Mouse (Mus musculus) T-helper 2 cell (primary cell): ENCODE data around the gene Ect2.

ENCODE experiments used
- in situ Hi-C: fragments of 300-600 bp; cut with MboI, MseI; formaldehyde crosslinking; loops from one replicate; pipeline ENCODE4 v1.15.1; 2025; ENCODE audit warnings: high pct_unique_total_duplicates

Ect2 gene

DNA sequence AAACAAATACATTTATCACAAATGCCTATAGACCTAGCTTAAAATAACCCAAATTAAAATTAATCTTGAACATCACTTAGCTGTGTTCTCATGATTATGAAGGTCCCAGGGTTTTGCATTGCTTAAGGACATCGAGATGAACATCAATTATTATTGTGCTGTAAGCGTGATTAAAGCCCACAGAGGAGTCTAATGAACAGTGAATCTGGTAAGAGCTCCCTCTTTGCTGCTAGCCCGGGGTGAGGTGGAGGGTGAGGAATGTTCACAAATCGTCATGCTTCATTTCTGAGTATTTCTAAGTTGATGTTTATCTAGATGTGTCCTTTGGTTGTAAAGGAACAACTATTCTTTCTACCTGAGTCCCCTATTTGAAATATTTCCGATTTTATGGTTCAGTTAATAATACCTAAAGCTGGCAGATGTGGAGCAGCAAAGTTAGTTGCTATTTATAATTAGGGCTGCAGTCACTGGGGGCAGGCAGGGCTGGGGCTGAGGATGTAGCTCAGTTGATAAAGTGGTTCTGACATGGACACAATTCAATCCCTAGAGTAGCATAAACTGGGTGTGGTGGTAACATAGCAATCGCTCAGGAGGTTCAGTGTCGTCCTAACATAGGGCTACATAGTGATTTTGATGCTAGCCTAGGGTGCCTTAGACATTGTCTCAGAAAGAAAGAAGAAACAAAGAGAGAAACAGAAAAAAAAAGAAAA lies 73.5 kb downstream of the Ect2 start:
- in situ Hi-C loops, result no loop called here

- in situ Hi-C loops, result no loop called here
Observed at GRCm38 (mm10) chr3:27073884-27074283, 79.8 kb downstream of the Ect2 start.

- in situ Hi-C loops, result no loop called here
Observed at GRCm38 (mm10) chr3:27071706-27072105, 82.0 kb downstream of the Ect2 start.

- in situ Hi-C loops, result no loop called here
Observed at GRCm38 (mm10) chr3:27070340-27070739, 83.3 kb downstream of the Ect2 start.

GRCm38 (mm10) chr3:27067206-27067605 lies 86.5 kb downstream of the Ect2 start:
- in situ Hi-C loops, result no loop called here

- in situ Hi-C loops, result no loop called here
Observed at GRCm38 (mm10) chr3:27064886-27065285, 88.8 kb downstream of the Ect2 start.

DNA sequence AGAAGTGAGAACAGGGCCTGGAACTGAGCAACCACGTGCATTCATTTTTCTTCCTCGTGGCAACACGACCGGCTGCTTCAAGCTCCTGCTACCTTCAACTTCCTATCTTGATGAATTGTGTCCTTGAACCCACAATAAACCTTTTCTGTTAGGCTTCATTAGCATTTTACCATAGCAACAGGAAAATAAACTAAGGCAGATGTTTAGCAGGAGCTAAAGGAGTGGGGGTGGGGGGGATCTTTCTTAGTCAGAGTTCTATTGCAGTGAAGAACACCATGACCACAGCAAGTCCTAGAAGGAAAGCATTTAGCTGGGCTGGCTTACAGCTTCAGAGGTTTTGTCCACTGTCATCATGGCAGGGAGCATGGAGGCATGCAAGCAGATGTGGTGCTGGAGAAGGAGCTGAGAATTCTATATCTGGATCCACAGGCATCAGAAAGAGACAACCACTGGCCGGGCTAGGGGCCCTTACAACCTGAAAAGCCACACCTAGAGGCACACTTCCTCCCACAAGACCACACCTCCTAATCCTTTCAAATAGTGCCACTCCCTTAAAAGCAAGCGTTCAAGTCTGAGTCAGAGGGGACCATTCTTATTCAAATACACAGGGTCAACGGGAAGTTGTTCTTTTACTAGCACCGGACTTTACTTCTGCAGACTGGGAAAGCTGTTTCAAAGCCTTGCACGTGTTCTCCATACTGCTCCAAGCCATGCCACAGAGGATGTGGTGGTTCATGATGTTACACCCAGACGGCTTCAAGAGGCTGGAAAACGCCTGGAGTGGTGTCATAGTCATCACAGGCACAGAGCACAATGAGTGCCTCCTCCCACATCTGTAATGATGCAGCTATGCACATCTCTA lies 90.0 kb downstream of the Ect2 start:
- in situ Hi-C loops, result no loop called here

DNA sequence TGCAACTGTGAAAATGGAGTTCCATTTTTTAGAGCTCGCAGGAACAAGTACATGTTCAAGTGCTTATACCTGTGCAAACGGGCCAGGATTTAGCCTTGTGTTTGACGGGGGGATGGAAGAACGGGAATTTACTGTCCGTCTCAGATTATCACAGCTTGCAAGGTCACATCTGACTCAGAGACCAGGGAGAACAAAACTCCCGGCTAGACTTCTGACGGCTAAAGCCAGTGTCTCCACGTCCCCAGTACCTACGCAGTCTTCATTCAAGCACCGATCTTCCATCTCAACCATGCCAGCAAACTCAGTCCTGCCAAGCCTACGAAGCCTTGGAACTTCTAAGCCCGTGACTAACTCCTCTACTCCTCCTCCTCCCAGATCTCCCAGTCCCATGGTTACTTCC lies 93.2 kb downstream of the Ect2 start:
- in situ Hi-C loops, result no loop called here

- in situ Hi-C loops, result no loop called here
Observed at GRCm38 (mm10) chr3:27059529-27060322, 94.0 kb downstream of the Ect2 start.

- in situ Hi-C loops, result no loop called here
Observed at GRCm38 (mm10) chr3:27055471-27055870, 98.2 kb downstream of the Ect2 start.

- in situ Hi-C loops, result no loop called here
Observed at GRCm38 (mm10) chr3:27054766-27055165, 98.9 kb downstream of the Ect2 start.
